Mouse (Mus musculus): ENCODE data around the gene Ntm.

Ntm gene

GRCm38 (mm10) chr9:29881614-29882013 lies 81.3 kb downstream of the Ntm start:
- DNase-seq: no peak

DNA sequence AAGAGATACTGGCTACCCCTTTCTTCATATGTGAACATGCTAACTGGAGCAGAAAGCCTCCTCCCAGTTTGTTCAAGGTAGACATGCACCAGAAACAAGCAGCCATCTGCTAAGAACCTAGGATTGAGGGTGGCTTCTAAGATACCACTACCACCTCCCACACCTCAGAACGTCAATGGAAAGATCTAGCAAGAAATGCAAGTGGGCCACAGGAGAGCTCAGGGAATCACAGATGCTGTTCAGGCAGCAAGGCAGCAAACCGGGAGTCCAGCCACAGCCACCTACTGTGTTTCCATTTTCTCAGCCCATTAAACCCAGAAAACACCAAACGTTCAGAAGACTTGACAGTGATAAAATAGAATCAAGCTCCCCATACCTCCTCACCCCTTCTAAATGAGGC lies 85.4 kb downstream of the Ntm start:
- DNase-seq: no peak

DNA sequence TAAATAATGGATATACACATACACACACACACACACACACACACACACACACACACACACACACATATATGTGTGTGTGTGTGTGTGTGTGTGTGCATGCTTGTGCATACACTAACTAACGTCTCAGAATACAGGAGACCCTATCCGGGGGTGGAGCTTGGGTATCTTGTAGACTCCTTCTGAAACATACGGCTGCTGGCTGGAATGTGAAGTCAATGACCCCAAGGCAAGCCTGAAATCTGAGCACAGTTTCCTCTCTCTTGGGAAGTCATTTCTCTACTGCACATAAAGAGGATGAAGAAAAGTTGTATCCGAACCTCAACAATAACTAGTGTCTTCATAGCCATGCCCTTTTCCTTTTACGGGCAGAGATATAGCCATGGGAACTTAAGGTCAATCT lies 95.2 kb downstream of the Ntm start:
- DNase-seq: no peak

GRCm38 (mm10) chr9:29866824-29867223 lies 96.1 kb downstream of the Ntm start:
- no peak for DNase-seq

DNA sequence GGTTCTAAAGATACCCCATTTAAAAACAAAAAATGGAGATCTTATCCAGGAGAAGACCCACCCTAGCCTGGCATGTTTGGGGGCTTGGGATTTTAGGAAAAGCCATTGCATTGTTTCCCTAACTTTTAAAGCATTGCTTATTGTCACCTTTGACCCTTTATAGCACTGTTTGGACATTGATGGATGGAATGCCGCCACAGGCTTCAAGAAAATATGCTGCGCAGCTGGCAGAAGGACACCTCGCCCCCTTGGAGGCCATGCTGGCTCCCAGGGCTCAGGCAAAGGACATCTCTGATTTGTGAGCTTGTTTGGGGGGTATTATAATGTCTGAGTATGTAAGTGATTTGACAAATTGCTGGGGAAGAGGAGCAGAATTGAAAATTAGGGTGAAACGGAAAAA lies 96.8 kb downstream of the Ntm start:
- DNase-seq: no peak

DNA sequence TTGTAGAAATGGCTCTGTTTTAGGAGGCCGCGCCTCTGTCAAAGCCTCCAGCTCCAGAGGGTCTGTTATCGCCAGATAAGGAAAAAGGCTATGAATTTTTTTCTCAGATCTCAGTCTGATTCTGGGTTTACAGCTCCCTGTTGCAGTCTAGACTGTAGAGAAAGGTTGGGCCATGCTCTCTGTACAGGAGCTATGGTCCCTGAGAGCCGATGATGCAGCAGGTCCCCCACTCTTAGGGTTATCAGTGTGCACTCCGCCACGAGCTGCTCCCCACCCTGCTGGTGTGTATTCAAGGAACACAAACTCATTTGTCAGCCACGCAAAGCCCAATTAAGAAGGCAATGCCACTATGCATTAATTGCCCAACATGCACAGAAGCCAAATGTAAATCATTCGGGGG lies 97.4 kb downstream of the Ntm start:
- no peak for DNase-seq

DNA sequence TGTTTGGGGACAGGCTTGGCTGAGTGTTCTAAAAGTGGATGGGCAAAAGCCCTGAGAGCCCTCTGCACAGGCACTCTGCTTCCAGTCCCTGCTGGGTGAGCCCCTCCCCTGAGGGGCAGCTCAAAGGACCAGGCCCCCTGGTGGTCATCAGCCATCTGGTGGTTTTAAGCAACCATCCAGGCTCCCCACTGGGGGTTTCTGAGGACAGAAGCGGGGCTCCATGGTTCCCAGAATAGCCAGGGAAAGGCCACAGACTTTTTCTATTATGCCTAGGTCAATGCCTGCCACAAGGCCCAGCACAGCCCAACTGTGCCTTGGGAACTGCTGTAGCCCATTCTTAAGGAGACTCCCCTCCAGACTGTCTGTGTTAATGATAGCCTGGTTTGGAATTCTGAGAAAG lies 98.1 kb downstream of the Ntm start:
- peak; percentile 80 for DNase-seq

DNA sequence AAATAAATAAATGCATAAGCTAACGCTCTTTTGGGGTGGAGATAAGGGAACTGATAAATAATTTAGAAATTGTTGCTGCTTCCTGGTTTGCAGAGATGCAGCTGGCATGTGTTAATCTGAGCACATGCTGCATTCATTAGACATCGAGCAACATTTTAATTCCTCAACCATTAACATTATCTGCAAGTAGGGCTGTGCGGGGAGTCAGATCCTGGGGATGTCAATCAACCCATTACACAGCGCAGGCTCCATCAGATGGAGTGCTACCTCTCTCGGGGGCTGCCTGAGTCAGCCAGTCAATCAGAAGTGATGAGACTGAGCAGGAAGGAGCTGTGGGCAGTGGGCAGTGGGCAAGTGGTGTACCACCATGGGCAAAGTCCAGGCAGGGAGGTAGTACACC lies 100.5 kb downstream of the Ntm start:
- no peak for DNase-seq

GRCm38 (mm10) chr9:29859256-29860048 lies 103.5 kb downstream of the Ntm start:
- no peak for DNase-seq

- DNase-seq: no peak
These were observed 114.0 kb downstream of the Ntm start for GRCm38 (mm10) chr9:29848735-29849455.

DNA sequence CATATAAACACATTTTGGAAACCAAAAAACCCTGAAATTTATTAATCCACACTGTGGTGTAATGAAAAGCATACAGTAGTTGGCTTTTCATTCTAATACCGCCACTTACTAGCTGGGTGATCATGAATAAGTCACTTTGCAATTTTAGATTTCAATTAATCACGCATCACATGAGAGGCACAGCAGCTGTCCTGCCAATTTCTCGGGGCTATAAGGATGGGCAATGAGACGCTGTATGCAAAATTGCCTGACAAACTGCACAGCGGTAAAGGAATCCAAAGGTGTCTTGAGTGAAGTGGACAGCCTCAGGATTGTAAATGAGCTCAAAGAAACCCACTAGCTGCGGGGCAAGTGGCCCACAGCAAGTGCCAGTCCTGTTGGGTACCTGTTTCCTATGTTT lies 125.6 kb downstream of the Ntm start:
- DNase-seq: peak; percentile 57

DNA sequence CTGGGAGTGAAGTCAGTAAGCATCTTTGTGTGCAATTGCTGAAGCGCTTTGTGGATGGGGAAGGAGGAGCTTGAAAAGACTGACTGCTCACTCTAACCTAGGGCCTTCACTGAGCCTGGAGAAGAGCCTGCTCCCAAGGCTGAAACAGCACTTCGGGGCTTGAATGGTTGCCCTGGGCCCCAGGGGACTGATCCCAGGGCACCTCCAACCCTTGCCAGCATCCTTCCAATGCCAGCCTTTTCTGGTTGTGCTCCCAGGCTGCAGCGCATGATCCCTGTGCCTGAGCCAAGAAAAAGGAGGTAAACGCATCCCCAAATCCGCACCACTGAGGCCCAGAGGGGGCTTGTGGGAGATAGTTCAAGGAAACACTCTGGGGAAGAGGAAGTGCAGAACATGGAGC lies 128.0 kb downstream of the Ntm start:
- no peak for DNase-seq

DNA sequence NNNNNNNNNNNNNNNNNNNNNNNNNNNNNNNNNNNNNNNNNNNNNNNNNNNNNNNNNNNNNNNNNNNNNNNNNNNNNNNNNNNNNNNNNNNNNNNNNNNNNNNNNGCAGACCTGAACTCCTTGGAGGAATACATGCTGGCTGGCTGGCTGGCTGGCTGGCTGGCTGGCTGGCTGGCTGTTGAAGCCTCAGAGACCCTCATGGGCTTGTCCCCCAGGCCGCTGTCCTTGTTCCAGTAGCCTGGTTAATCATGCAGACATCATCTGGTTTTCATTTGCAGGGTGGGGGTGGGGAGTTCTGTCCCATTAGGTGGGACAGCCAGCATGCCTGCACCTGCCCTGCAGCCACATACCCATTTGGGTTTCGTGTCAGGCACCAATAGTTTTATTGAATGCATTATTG lies 129.2 kb downstream of the Ntm start:
- DNase-seq: peak; percentile 36

GRCm38 (mm10) chr9:29827240-29827660 lies 135.7 kb downstream of the Ntm start:
- DNase-seq: no peak

DNA sequence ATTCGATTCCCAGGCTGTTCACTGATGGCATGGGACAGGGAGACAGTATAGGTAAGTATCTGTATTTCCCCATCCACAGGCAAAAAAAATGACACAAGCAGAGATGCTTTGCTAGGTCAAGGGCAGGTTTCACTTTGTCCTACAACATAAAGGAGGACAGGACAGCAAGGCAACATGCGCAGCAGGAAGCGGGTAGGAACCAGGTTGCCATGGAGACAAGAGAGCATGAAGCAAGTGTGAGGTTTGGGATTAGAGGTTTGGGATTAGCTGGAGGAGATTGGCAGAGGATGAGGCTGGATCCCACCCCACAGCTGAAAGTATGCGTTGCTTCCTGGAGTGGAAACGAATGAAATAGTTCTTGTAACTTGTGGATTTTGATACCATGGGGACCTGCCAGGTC lies 137.7 kb downstream of the Ntm start:
- no peak for DNase-seq

DNA sequence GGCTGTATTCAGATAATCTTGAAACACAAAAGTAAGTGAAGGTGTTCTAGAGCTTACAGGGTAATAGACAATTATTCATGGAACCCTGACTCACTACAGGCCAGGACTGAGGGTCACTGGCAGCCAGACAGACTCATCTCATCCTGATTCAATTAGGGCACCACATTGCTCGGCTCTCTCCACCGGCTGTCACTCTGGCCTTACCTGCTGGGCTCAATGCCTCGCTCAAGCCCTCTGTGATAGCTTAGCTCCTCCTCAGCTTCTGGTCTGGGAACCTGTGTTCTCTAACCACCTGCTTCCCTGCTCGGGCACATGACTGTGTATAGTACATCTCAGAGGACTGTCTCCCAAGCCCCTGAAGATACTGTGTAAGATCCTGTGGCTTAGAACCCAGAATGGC lies 139.2 kb downstream of the Ntm start:
- no peak for DNase-seq

- DNase-seq: no peak
These were observed 150.3 kb downstream of the Ntm start for GRCm38 (mm10) chr9:29812685-29813084.

DNA sequence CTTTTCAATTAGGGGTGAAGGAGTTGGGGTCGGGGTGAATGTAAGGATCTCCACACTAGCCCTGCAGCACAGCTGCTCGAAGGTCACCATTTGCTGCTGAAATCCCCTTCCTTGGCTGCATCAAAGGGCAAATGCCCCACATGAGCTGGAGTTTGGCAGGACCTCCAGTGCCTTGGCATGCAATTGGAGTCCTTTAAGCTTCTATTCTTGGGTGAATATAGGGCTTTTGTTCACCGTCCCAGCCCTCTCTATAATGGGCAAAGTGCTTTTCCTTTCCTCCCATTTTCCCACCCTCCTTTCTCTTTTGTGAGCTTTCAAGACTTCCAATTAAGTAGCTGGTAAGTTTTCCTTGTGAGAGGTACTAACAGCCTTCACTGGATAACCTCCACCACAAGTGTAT lies 156.2 kb downstream of the Ntm start:
- no peak for DNase-seq

DNA sequence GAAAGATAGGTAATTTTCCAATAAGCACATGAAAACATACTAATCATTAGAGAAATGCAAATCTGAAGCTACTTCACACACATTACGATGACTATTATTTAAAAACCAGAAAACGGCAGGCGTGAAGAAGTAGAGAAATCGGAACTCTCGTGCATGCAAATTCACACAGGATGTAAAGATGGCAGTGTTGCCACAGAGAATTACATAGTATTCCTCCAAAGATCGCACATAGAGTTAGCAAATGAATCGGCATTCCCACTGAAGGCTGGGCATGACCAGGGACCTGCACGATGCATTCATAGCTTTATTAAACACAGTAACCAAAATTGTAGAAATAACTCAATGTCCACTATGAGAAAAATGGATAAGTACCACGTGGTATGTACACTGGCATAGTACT lies 158.5 kb downstream of the Ntm start:
- no peak for DNase-seq

DNA sequence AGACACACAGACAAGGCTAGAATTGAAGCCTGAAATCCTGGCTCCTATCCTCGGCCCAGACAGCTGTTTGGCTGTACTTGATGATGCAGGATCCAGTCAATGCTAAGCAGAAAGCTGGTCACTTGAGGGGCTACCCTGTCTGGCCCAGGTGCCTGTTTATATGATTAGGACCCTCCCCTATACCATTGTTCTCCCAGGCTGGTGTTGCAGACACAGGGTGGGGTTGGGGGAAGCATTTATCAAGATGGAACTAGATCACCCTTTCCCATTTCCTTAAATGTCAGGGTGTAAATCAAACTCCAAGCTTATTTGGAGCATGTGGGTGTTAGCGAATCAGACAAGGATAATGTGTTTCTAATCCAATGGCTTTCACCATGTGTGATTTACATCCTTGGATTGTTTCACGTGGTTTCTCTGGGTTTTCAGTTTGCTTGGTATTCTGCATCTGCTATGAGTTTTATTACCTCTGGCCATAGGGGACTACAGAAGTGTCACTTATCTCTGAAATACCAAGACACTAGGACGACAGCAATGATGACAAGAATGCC lies 159.1 kb downstream of the Ntm start:
- no peak for DNase-seq

DNA sequence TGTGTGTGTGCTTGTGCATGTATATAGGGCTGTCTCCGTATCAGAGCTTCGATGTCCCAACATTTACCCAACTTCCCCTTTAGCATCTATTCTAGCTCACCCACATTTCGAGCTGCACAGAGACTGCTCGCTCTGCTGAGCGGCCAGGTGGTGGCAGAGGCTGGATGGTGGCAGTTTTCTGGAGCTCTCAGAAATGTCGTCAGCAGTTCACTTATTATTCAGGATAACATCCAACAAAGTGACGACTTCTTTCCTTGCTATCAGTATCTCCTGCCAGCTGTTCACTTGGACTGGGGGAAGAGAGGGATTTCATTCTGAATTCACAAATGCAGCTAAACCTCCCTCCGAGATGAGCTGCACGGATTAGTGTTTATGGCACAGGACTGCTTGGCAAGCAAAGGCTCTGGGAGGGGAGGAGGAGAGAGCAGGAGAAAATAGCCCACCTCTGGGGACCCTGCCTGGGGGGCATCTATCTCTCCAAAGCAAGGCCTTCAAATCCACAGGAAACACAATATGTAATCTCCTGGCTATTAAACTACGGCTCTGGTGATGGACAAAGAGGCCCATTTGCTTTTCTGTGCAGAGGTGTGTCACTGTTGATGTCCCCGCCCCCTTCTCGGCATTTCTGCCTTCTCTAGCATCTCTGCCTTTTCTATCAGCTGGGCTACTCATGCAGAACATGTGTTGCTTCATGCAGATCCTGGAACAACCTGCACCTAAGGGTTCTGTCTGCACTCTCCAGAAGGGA lies 159.8 kb downstream of the Ntm start:
- peak; percentile 64 for DNase-seq

DNA sequence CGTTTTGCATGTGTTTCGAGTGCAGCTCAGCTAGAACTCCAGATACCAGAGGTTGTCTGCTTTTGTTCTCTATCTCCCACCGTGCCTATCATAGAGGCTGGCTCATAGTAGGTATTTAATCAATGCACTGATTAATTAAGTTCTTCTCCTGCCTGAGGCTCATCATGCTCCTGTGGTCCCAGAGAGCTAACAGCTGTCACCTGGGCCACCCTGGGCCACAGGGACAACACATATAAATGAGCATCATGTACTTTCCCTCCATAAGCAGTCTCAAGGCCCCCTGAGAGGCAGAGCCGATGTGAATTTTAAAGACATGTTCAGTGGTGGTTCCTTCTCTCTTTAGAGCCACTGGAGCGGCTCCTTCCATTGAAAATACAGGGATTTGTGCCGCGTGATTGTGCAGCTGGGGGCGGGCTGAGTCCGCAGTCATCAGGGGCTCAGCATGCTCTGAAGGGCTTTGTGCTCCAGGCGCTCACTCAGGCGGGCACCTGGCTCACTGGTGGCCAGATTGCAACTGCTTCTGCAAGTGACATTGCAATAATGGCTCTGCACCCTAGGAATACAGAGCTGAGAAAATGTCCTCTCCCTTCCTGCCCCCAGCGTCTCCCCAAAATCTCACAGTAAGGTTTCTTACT lies 160.8 kb downstream of the Ntm start:
- peak; percentile 83 for DNase-seq

GRCm38 (mm10) chr9:29796281-29796680 lies 166.7 kb downstream of the Ntm start:
- DNase-seq: no peak

Data from retina, postnatal 1 day (tissue).